Mouse (Mus musculus) myocyte (in vitro differentiated cells): ENCODE measurements around the gene Milr1.

Source experiments
- CEBPB ChIP-seq: IDR thresholded peaks from 2 replicates; pipeline ENCODE4 v1.6.1; 2011; ENCODE audit warnings: mild to moderate bottlenecking, moderate library complexity; ENCODE audit not compliant: poor library complexity, insufficient read depth, severe bottlenecking
- E2F4 ChIP-seq: IDR thresholded peaks from one replicate; pipeline ENCODE4 v1.6.1; 2011; ENCODE audit warnings: mild to moderate bottlenecking, control low read depth, moderate library complexity; ENCODE audit not compliant: insufficient read depth
- MAX ChIP-seq: IDR thresholded peaks from one replicate; pipeline ENCODE4 v1.6.1; 2011; ENCODE audit warnings: low read depth, mild to moderate bottlenecking, control low read depth
- MYOD1 ChIP-seq, 3 experiments: IDR thresholded peaks; one replicate each; pipeline ENCODE4 v1.6.1; 2011; ENCODE audit warnings: control low read depth in 2 of 3, low read depth in 2 of 3, mild to moderate bottlenecking in 2 of 3, moderate library complexity in 1 of 3; ENCODE audit not compliant: insufficient read length in 2 of 3, control insufficient read depth in 1 of 3
- MYOG ChIP-seq, 3 experiments: IDR thresholded peaks; one replicate each; pipeline ENCODE4 v1.6.1; 2011; ENCODE audit warnings: control low read depth in 2 of 3, low read depth in 2 of 3, mild to moderate bottlenecking in 2 of 3; ENCODE audit not compliant: insufficient read length in 2 of 3, control insufficient read depth in 1 of 3, insufficient read depth in 1 of 3
- POLR2A ChIP-seq: IDR thresholded peaks from one replicate; pipeline ENCODE4 v1.6.1; 2011; ENCODE audit warnings: low read depth, mild to moderate bottlenecking, control low read depth, moderate library complexity; ENCODE audit not compliant: insufficient read length
- POLR2AphosphoS2 ChIP-seq: IDR thresholded peaks from one replicate; pipeline ENCODE4 v1.6.1; 2011; ENCODE audit warnings: low read depth, control low read depth; ENCODE audit not compliant: insufficient read length
- SRF ChIP-seq: IDR thresholded peaks from one replicate; pipeline ENCODE4 v1.6.1; 2011; ENCODE audit warnings: low read depth; ENCODE audit not compliant: control insufficient read depth, insufficient read length
- TCF12 ChIP-seq: IDR thresholded peaks from one replicate; pipeline ENCODE4 v1.6.1; 2011; ENCODE audit warnings: mild to moderate bottlenecking, control low read depth; ENCODE audit not compliant: poor library complexity, insufficient read depth, severe bottlenecking
- USF1 ChIP-seq: IDR thresholded peaks from one replicate; pipeline ENCODE4 v1.6.1; 2011; ENCODE audit warnings: low read depth, mild to moderate bottlenecking, control low read depth, moderate library complexity

DNA sequence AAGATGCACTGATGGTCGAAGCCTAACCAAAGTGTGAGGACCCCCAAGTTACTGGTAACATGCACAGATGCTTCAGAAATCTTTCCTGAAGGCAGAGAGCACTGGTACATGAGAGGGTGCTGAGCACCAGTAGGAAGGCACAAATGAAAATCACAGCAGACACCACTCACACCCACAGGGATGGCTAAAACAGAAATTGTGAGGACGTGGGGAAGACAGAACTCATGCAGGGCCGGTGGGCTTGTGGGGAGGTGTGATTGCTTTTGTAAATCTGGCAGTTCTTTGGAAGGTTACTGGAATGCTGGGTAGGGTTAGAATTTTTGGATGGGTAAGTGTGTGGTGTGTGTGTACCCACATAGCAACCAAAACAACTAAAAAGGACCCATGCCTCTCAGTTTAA is 66.1 kb downstream of the Milr1 start:
- TF ChIP-seq POLR2AphosphoS2 (no peak), SRF (no peak), POLR2A (no peak), MAX (no peak), MYOG (IDR thresholded peaks at IDR 0.05; ENCODE audit: control insufficient read depth in 1 of 3, insufficient read depth in 1 of 3, insufficient read length in 2 of 3, low read depth in 2 of 3) (no peak), MYOD1 (IDR thresholded peaks at IDR 0.05; ENCODE audit: control insufficient read depth in 1 of 3, insufficient read length in 2 of 3, low read depth in 2 of 3) (no peak), USF1 (no peak), E2F4 (no peak), TCF12 (no peak), CEBPB (no peak)
